Mouse (Mus musculus) regulatory T cell (primary cell): ENCODE measurements around the gene Slc16a10.

Source experiments
- in situ Hi-C: fragments of 300-600 bp; cut with MboI, MseI; formaldehyde crosslinking; loops from one replicate; pipeline ENCODE4 v1.15.1; 2025; ENCODE audit warnings: high pct_unique_total_duplicates

Gene Slc16a10

DNA sequence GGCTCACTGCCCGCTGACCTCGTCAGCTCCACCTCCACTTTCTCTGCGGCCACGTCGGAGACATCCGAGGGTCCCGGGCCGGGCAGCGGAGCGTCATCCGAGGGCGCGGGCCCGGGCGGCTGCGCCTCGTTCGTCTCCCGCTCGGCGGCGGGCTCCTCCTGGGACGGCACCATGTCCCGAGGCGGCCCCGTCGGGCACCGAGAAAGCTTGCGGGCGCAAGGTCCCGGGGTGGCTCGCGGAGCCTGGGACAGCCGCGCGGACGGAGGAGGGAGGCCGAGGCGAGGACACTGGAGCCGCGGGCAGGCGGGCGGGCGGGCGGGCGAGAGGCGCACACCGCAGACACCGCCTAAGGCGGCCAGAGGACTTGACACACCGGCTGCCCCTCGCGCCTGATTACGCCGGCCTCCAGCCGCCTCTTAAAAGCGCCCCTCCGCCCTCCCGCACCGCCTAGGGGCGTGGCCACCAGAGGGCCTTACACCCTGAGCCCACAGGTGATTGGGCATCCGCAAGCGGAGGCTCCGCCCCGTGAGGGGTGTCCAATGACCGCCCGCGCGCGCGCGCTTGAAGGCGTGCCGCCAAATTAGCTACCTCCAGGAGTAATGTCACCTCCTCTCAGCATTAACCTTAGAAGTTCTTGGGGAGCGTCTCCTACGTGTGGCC, at the start of gene Slc16a10:
Slc16a10 (minus strand) TSS at position 395 of the 660 bp plus-strand sequence.
- in situ Hi-C loops: no loop called here

DNA sequence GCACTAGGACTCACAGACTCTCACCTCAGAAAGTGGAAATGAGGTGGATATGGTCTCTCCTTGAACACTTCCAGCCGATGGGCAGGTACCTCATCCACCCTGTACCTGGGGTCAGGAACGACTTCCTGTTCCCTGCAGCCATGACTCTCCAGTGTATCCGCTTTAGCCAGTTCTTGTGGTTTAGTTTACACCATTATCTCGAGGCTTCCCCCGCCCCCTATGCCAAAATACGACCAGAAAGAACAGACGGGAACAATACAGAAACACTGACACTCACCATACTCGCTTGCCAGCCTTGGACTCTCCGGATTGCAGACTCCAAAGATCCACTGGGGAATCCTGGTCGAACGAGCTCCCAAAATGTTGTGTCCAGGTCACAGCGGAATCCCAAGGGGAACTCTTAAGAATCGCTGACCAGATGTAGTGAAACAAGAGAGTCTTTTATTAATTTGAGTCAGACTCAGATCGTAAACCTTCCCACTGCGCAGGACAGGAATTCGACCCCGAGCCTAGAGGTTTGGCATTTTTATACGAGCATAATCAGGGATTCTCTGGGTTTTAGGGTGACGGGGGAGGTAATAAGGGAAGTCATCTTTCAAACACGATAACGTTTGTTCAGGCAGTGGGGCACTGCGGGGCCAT, 49.4 kb upstream of the Slc16a10 start:
- in situ Hi-C loops: no loop called here

DNA sequence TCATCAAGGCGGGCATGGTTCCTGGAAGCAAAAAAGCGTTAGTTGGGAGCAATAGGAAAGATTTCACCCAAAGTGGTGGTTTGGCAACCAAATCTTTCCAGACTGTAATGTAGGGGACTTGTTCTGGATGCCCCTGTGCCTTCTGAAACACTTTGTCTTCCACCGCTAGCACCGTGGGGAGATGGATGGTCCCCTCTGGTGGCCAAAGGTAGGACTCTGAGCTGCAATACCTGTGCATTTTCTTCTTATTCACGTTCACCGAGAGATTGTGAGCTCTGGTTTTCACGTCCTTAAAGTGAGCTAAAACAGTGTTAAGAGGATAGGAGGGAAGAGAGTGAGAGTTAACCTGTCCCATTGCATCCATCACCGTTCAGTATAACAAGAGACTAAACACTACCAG, 48.8 kb upstream of the Slc16a10 start:
- in situ Hi-C loops: no loop called here

DNA sequence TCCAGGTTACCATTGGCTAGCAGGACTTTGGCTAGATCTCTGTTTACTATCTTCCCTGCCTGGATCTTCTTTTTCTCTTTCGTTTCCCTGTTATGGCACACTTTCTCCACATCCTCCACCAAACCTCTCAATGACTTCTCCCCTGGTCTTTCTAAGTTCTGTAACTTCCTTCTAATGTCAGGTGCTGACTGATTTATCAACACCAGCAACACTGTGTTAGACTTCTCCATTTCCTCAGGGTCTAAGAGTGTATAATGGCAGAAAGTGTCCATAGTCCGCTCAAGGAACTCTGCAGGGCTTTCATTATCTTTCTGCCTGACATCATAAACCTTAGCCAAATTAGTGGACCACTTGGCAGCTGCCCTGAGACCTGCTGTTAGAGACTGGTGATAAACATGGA, 47.6 kb upstream of the Slc16a10 start:
- in situ Hi-C loops: loop anchor here (10.0 kb wide), 1 partner anchor 55 kb away; no protein-coding TSS in a partner anchor

DNA sequence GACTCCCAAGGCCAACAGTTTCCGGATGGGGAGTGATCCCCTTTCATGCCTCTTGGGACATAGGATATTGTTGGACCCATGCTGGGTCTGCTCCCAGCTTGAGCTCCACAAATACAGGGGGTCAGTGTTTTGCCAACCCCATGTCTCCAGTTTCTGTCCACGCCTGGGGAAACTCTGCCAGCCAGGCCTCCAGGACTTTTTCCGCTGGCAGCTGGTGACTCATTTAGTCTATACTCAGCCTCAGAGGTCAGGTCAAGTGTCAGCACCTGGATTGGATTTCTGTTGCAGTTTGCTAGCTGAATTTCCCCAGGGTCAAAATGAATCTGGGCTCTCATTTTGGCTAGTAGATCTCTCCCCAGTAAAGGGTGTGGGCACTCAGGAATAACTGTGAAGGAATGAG, 46.8 kb upstream of the Slc16a10 start:
- in situ Hi-C loops: loop anchor here (10.0 kb wide), 1 partner anchor 54 kb away; no protein-coding TSS in a partner anchor

DNA sequence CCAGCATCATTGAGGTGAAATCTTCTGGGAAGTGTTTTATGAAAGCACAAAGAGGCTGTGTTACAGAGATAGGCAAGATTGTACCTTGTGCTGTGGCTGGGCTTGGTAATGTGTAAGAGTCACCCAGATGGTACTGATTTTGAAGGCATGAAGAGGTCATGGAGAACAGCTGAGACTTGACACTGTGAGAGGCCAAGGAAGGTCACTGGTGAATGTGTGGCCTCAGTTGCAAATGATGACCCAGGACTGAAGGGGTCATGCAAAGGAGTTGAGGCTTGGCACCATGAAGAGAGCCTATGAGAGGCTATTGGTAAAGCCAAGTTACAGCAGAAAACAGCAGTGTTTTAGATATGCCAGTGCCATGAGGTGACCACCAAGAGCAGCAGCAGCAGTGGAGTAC, 43.9 kb upstream of the Slc16a10 start:
- in situ Hi-C loops: loop anchor here (10.0 kb wide), 1 partner anchor 51 kb away; no protein-coding TSS in a partner anchor

DNA sequence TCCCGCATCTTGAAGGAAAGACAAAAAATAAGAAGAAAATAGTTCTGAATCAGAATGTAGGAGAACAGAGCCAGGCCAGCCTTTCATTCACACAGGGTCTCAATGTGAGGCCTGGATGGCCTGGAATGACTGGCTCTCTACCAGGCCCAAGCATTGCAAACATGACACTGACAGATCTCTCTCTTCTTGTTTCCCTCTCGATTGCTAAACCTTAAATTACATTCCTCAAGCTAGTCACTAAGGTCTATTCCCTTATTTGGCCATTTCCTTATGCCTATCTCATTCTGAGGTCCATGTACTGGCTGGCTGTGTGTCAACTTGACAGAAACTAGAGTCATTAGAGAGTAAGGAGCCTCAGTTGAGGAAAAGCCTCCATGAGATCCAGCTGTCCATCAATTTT, 38.0 kb upstream of the Slc16a10 start:
- in situ Hi-C loops: loop anchor here (10.0 kb wide), 1 partner anchor 45 kb away; no protein-coding TSS in a partner anchor

DNA sequence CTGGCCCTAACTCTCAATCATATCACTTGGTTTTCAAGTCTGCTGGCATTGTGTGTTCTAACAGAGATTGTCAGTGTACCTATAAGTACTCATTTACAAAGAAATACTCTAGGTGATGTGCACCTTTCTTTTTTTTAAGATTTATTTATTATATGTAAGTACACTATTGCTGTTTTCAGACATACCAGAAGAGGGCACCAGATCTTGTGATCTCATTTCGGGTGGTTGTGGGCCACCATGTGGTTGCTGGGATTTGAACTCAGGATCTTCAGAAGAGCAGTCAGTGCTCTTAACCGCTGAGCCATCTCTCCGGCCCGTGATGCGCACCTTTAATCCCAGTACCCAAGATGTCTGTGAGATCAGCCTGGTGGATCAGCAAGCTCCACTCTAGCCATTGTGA, 37.1 kb upstream of the Slc16a10 start:
- in situ Hi-C loops: no loop called here

DNA sequence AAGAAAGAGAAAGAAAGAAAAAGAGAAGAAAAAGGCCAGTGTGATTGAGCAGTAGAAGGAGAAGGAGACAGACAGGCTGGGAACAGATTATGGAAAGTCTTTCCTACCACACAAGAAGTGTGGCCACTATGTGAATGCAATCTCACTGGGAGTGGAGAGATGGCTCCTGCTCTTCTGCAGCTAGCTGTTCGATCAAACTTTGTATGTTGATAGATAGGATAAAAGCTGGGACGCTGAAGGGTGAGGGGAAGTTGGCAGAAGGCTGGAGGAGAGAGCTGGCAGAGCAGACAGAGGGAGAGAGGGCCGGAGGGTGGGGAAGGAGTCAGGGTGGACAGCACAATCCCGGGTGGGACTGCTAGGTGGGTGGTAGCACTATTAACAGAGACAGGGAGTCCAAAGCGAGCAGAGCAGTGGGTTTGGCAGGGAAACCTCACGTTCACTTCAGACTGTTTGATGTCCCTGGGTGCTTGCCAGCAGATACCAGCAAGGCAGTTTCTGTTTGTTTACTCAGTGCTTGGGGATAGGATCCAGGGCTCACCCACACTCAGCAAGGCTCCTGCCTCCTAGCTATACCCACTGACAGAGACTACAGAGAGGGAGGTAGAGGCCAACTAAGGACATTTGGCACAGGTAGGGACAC, 35.4 kb upstream of the Slc16a10 start:
- in situ Hi-C loops: no loop called here

DNA sequence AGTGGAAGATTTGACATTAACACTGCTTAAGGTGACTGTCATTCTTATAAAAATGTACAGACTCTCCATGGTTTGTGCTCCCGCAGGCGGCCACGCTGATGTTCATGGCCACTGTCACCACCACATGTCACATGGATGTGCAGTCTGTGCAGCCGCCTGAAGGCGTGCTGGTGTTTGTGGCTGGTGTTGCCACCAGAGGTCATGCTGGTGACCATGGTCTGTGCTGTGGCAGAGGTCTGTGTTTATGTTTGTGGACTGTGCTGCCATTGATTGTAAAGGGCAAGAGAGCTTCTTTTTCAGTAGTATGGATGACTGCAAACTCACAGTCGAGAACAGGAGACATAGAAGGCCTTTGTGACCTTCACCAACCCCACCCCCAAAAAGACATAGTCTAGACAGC, 30.1 kb upstream of the Slc16a10 start:
- in situ Hi-C loops: no loop called here

DNA sequence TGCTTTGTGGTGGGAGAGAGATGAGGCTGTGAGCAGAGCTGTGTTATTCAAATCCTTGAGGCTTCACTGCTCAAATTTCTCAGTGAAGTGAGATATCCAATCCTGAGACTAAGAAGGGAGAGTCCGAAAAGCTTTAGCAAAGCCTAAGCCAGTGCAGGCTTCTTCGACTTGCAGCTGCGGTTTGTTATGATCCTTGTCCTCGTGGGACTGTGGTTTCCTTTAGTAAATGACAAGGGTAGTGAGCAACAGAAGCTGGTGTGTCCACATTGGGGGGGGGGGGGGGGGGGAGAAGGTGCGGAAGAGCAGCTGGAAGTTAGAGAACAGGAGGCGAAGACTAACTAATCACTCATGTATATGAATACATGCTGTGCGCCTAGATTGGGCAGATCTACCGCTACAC, 29.2 kb upstream of the Slc16a10 start:
- in situ Hi-C loops: no loop called here

DNA sequence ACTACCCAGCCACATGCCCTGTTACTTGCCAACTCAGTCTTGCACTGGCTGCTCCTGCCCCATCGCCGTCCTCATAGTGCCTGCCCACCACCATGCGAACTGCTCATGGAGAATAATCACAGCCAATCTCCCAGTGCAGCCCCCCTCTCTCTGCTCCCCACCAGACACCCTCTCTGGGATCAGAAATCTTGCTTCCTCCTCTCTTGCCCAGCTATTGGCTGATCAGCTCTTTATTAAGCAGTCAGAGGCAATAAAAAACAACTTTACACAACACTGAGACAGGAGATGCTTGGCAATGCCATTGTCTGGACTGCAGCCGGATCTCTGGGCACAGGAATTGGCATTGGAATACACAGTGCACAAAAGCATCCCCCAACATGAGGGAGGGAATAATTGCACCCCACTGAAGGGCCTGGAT, 28.1 kb upstream of the Slc16a10 start:
- in situ Hi-C loops: no loop called here

DNA sequence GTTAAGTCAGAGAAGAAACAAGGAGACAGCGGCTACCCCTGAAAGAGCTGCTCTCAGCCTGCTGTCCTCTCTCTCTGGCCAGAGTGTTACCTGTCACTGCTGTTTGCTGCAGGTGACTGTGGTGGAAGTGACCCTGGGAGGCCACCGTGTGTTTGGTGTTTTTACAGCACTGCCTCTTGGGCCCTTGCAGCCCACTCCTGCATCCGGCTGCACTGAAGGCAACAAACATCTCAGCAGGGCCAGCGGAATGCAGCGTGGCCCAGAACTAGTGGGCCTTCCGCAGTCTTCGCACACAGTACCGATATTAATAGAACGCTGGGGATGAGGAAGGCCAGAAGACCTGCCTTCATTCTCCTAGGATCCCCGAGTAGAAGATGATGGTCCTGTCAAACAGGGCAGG, 27.5 kb upstream of the Slc16a10 start:
- in situ Hi-C loops: no loop called here

DNA sequence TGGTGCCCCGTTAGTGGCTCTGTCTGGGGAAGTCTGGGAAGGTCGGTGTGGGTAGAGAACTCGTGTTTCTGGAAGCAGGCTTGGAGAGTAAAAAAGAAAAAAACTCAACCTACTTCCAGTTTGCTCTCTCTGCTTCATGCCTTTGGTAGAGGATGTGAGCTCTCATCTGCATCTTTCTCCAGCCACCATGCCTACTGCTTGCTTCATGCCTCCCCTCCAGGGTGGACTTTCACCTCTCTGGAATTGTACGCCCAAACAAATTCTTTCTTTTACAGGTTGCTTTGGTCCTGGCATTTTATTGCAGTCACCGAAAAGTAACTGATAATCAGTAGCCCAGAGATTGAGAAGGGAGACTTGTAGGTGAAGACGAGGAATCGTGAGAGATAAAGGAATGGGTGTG, 27.0 kb upstream of the Slc16a10 start:
- in situ Hi-C loops: no loop called here

DNA sequence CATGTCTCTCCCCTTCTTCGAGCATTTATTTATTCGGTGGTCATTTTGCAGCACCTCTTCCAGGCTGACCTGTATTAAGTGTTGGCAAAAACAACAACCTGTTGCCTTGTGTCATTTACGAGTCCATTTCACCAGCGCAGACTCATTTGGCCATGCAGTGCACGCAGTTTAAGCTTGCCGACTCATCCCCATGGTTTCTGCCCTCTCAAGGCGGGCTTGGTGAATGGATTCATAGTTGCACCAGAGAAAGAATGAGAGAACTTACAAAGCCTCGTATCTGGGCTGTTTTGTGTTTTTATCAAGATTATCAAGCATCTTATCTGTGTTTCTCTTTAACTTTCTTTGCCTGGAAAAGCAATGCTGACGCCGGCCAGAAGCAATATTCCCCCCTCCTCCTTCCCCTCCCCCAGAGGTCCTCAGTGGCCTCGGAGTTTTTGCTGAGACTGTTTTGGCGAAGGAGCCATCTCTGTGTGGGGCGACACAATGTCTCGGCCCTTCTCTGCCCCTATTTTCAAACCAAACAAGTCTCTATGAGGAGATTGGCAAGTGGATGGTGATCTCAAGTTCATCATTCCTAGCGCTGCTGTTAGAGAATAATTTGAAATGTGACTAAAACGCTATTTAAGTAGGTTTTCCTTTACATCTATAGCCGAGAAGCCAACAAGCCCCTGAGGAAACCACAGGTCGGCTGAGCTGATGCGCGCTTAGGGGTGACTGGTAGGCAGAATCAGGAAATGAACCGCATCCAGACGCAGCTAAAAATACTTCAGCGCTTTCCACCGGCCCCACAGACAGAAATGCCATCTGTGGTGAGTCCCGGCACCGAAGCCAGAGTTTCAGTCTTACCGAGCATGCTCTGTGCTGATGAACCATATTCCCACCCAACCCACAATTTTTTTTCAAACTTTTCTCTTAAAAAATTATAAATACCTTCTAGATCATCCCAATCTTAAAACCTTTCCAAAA, 22.6 kb upstream of the Slc16a10 start:
- in situ Hi-C loops: no loop called here

DNA sequence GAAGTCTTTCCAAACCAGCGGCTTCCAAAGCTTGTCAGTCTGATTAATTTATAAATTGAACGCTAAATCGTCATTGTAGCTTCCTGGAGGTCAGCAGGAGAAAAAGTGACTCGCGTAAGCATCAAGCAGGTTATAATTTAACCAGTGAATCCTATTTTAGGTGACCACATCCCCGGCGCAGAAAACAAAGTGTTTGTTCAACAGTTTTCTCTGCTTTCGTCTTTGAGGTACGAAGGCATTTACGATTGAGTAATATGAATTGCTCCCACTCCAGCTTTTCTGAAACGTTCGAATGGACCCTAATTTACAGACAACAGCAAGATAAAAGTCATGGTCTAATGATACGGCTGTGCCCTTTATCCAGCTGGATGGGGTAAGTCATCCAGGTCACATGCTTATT, 21.9 kb upstream of the Slc16a10 start:
- in situ Hi-C loops: no loop called here

DNA sequence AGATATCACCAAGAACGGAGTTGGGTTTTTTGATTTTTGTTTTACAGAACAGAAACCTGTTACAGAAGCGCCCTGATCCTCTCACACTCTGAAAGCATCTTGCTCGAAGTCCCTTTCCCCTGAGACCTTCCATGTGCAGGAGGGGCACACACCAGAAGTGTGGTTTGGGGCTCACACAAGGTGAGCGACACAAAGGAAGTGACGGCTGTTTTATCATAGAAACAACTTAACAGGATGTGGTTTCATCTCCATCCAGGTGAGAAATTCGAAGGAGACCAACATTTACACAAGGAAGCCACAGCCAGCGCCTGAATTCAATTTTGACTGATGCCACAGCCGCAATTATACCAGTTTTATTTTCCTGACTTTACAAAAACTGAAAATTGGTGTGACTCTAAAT, 21.3 kb upstream of the Slc16a10 start:
- in situ Hi-C loops: no loop called here

DNA sequence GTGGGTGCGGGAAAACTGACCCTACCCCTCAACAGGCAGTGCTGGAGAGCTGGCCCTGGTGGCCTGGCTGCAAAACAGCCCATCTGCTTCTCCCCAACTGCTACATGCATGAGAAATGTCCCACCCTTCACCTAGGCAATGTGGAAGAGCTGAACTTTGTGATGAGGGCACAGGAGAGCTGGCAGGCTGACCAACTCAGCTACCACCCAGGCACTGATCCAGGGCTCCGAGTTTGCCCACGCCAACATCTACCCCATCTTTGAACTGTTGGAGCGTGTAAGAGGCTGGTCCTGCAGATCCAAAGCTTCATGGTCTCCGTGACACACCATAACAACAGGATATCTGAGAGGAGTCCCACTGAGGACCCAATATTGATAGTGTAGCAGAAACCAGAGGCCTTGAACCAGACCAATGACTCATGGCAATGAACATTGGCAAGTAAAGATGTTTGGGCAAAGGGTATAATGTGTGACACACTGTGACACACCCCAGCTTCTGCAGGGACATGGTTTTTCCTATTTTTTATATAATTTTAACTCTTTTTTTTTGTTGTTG, 19.7 kb upstream of the Slc16a10 start:
- in situ Hi-C loops: no loop called here

DNA sequence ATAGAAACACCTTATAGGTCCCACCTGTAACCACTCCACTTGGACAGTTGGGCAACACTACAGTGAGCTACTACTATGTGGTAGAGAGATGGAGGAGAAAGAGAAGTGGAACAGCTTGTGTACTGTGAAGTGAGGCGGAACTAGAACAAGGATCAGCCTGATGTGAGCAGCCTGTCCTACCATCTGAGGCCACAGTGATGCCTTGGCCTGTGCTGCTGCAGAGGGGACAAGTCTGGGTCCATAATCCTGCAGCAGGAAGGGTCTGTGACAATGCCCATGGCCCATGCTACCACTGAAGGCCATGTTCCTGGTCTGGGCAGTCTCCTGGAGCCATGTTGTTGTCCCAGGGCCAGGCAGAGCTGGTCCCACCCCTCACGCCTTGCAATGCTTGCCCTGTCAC, 19.2 kb upstream of the Slc16a10 start:
- in situ Hi-C loops: no loop called here

DNA sequence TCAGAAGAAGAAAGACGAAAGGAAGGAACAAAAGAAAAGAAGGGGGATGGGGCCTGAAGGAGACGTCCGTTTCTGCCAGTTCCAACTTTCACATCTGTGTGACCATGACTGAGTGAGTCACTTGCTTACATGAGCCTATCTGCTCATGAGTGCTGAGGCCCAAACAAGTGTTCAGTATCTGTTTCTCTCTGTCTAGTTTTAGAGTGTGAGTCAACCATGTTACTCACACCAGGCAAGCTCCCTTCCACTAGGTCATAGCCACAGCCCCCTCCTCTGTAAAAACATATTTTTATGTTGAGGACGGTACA, 10.4 kb upstream of the Slc16a10 start:
- in situ Hi-C loops: no loop called here

DNA sequence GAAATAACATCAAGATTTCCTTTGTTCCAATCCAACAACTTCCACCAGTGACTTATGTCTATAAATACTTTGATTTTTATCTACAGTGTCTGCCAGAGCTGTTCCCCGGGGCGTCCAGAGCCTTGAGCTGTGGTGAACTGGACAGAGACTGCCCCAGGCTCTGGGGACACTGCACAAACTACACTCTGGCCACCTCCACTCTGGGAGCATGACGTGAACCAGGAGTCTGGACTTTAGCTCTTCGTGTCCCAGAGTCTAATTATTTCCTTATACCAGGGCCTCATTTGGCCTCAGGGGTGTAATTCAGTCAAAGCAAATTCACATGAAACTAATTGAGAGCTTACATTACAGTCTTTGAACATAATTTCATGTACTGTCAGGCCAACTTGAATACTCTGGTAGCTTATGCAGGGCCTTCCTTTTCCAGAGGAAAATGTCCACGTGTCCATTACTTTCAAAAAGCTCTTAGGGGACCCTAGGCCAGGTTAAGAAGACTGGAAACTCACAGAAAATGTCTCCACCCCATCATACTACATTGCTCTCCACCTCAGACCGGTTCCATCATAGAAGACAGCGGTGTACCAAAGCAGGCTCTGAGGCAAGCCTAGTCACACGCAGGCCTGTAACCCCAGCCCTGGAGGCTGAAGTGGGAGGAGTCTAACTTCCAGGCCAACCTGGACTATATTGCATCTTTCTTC, 9.9 kb upstream of the Slc16a10 start:
- in situ Hi-C loops: no loop called here
